Mouse (Mus musculus) erythroblast, adult 5-6 weeks (primary cell): ENCODE data around the gene Iqsec1. TPM values are rescaled to one million over a fixed set of nuclear protein-coding genes. Genes with fewer than 3 reads are reported as not detected.

Experiments
- ATAC-seq: replicated peaks from 2 replicates; pipeline ENCODE4 v1.8.0; 2016; ENCODE audit warnings: moderate number of reproducible peaks, mild to moderate bottlenecking, moderate TSS enrichment, inconsistent platforms; ENCODE audit not compliant: poor library complexity, low FRiP score, severe bottlenecking
- total RNA-seq, 2 experiments: library from RNA; stranded (forward) in 1 of 2; stranded (reverse) in 1 of 2; fragments of 150-400 nt in 1 of 2; fragments of 200-764, 138-1000 nt in 1 of 2; gene quantifications; 2 replicates each; pipeline versions ENCODE4 v1.2.3 to v1.2.4; 2015 to 2017; ENCODE audit warnings: low replicate concordance in 2 of 2

The Iqsec1 gene
- total RNA-seq, 2 experiments from 2014 or later: 104 to 118 TPM

GRCm38 (mm10) chr6:90974279-90974678, 14.2 kb downstream of the Iqsec1 start:
- ATAC-seq: no peak

- no peak for ATAC-seq
These were observed 19.1 kb downstream of the Iqsec1 start for GRCm38 (mm10) chr6:90969341-90969871.

GRCm38 (mm10) chr6:90953349-90953748, 35.1 kb downstream of the Iqsec1 start:
- ATAC-seq: no peak

- no peak for ATAC-seq
These were observed 37.5 kb downstream of the Iqsec1 start for GRCm38 (mm10) chr6:90950936-90951335.

- no peak for ATAC-seq
These were observed 40.4 kb downstream of the Iqsec1 start for GRCm38 (mm10) chr6:90948097-90948496.

- ATAC-seq: no peak
These were observed 42.8 kb downstream of the Iqsec1 start for GRCm38 (mm10) chr6:90945560-90946230.

GRCm38 (mm10) chr6:90941257-90941656, 47.2 kb downstream of the Iqsec1 start:
- ATAC-seq: no peak

- ATAC-seq: no peak
These were observed 54.8 kb downstream of the Iqsec1 start for GRCm38 (mm10) chr6:90933656-90934055.

GRCm38 (mm10) chr6:90928806-90929205, 59.7 kb downstream of the Iqsec1 start:
- ATAC-seq: no peak

- no peak for ATAC-seq
These were observed 63.0 kb downstream of the Iqsec1 start for GRCm38 (mm10) chr6:90925472-90925871.

GRCm38 (mm10) chr6:90924796-90925195, 63.7 kb downstream of the Iqsec1 start:
- no peak for ATAC-seq

- no peak for ATAC-seq
These were observed 64.1 kb downstream of the Iqsec1 start for GRCm38 (mm10) chr6:90924379-90924778.

- no peak for ATAC-seq
These were observed 67.1 kb downstream of the Iqsec1 start for GRCm38 (mm10) chr6:90921259-90921946.

GRCm38 (mm10) chr6:90920510-90921220, 67.8 kb downstream of the Iqsec1 start:
- ATAC-seq: no peak

- ATAC-seq: no peak
These were observed 68.7 kb downstream of the Iqsec1 start for GRCm38 (mm10) chr6:90919636-90920420.

- no peak for ATAC-seq
These were observed 72.9 kb downstream of the Iqsec1 start for GRCm38 (mm10) chr6:90915585-90915984.

GRCm38 (mm10) chr6:90913771-90914170, 74.7 kb downstream of the Iqsec1 start:
- no peak for ATAC-seq

- no peak for ATAC-seq
These were observed 75.7 kb downstream of the Iqsec1 start for GRCm38 (mm10) chr6:90912768-90913167.

GRCm38 (mm10) chr6:90904143-90904542, 84.3 kb downstream of the Iqsec1 start:
- no peak for ATAC-seq

GRCm38 (mm10) chr6:90900302-90900701, 88.2 kb downstream of the Iqsec1 start:
- ATAC-seq: no peak
